Mouse (Mus musculus): Measurements from ENCODE around the gene Cnot2. TPM values are rescaled to one million over a fixed set of nuclear protein-coding genes. Genes with fewer than 3 reads are reported as not detected.

Cnot2 gene
- total RNA-seq, 2 experiments from 2014 or later, result 68.3 to 76.9 TPM

- intact Hi-C loops (cut with DNase I), result no loop called here
- peak overlapping the region; percentile 71 for H3K4me3 ChIP-seq
- no peak for TF ChIP-seq CTCF (IDR thresholded peaks at IDR 0.05)
- peak overlapping the region; percentile 89 for H3K27ac ChIP-seq
- peak; percentile 46 to 52 for DNase-seq (ENCODE audit: extremely low spot score in 1 of 2, low spot score in 2 of 2)
Measured at GRCm38 (mm10) chr10:116473071-116473758, 108.1 kb downstream of the Cnot2 start.

- intact Hi-C loops (cut with DNase I), result no loop called here
- no peak for TF ChIP-seq CTCF (IDR thresholded peaks at IDR 0.05)
- Histone ChIP-seq H3K27ac (peak overlapping the region; percentile 89), H3K4me3 (peak overlapping the region; percentile 71)
- DNase-seq (ENCODE audit: extremely low spot score in 1 of 2, low spot score in 2 of 2), result no peak
Measured at GRCm38 (mm10) chr10:116472579-116472978, 108.7 kb downstream of the Cnot2 start.

- no peak for DNase-seq (ENCODE audit: extremely low spot score in 1 of 2, low spot score in 2 of 2)
- intact Hi-C loops (cut with DNase I), result loop anchor here (2.0 kb wide), 1 partner anchor 64 kb away; no protein-coding TSS in a partner anchor
- H3K4me3 ChIP-seq, result peak overlapping the region; percentile 33
- no peak for TF ChIP-seq CTCF (IDR thresholded peaks at IDR 0.05)
- peak overlapping the region; percentile 55; the same call in 1 of the 2 replicates for H3K27ac ChIP-seq
Measured at GRCm38 (mm10) chr10:116470306-116470925, 110.9 kb downstream of the Cnot2 start.

- no peak overlapping the region for H3K4me3 ChIP-seq
- DNase-seq (ENCODE audit: extremely low spot score in 1 of 2, low spot score in 2 of 2), result no peak
- H3K27ac ChIP-seq, result no peak overlapping the region
- intact Hi-C loops (cut with DNase I), result no loop called here
- TF ChIP-seq CTCF (IDR thresholded peaks at IDR 0.05), result no peak
Measured at GRCm38 (mm10) chr10:116468094-116468493, 113.2 kb downstream of the Cnot2 start.

- Histone ChIP-seq H3K27ac (no peak overlapping the region), H3K4me3 (no peak overlapping the region)
- TF ChIP-seq CTCF (IDR thresholded peaks at IDR 0.05), result no peak
- peak in 1 of 2 experiments; percentile 6 for DNase-seq (ENCODE audit: extremely low spot score in 1 of 2, low spot score in 2 of 2)
- intact Hi-C loops (cut with DNase I), result no loop called here
Measured at GRCm38 (mm10) chr10:116463753-116464345, 117.5 kb downstream of the Cnot2 start.

- Histone ChIP-seq H3K4me3 (no peak overlapping the region), H3K27ac (no peak overlapping the region)
- no peak for DNase-seq (ENCODE audit: extremely low spot score in 1 of 2, low spot score in 2 of 2)
- TF ChIP-seq CTCF (IDR thresholded peaks at IDR 0.05), result no peak
- intact Hi-C loops (cut with DNase I), result no loop called here
Measured at GRCm38 (mm10) chr10:116461443-116461842, 119.9 kb downstream of the Cnot2 start.

GRCm38 (mm10) chr10:116458786-116459185 is 122.5 kb downstream of the Cnot2 start:
- Histone ChIP-seq H3K4me3 (no peak overlapping the region), H3K27ac (peak overlapping the region; percentile 34; the same call in 1 of the 2 replicates)
- intact Hi-C loops (cut with DNase I), result no loop called here
- TF ChIP-seq CTCF (IDR thresholded peaks at IDR 0.05), result no peak
- no peak for DNase-seq (ENCODE audit: extremely low spot score in 1 of 2, low spot score in 2 of 2)

GRCm38 (mm10) chr10:116452771-116453170 is 128.5 kb downstream of the Cnot2 start:
- intact Hi-C loops (cut with DNase I), result no loop called here
- no peak overlapping the region for H3K4me3 ChIP-seq
- no peak; the same call in 1 of the 2 replicates for TF ChIP-seq CTCF (IDR thresholded peaks at IDR 0.05)
- no peak for DNase-seq (ENCODE audit: extremely low spot score in 1 of 2, low spot score in 2 of 2)
- no peak overlapping the region for H3K27ac ChIP-seq

GRCm38 (mm10) chr10:116450621-116451020 is 130.7 kb downstream of the Cnot2 start:
- intact Hi-C loops (cut with DNase I), result no loop called here
- H3K4me3 ChIP-seq, result no peak overlapping the region
- DNase-seq (ENCODE audit: extremely low spot score in 1 of 2, low spot score in 2 of 2), result no peak
- no peak overlapping the region for H3K27ac ChIP-seq
- no peak for TF ChIP-seq CTCF (IDR thresholded peaks at IDR 0.05)

GRCm38 (mm10) chr10:116448166-116448565 is 133.1 kb downstream of the Cnot2 start:
- no peak for TF ChIP-seq CTCF (IDR thresholded peaks at IDR 0.05)
- DNase-seq (ENCODE audit: extremely low spot score in 1 of 2, low spot score in 2 of 2), result no peak
- H3K4me3 ChIP-seq, result no peak overlapping the region
- H3K27ac ChIP-seq, result no peak overlapping the region
- intact Hi-C loops (cut with DNase I), result no loop called here

- TF ChIP-seq CTCF (IDR thresholded peaks at IDR 0.05), result no peak
- H3K27ac ChIP-seq, result no peak overlapping the region
- DNase-seq (ENCODE audit: extremely low spot score in 1 of 2, low spot score in 2 of 2), result no peak
- intact Hi-C loops (cut with DNase I), result no loop called here
- H3K4me3 ChIP-seq, result no peak overlapping the region
Measured at GRCm38 (mm10) chr10:116447176-116447575, 134.1 kb downstream of the Cnot2 start.

- no peak for DNase-seq (ENCODE audit: extremely low spot score in 1 of 2, low spot score in 2 of 2)
Measured at GRCm38 (mm10) chr10:116446040-116446439, 135.3 kb downstream of the Cnot2 start.

More at GRCm38 (mm10) chr10:116446040-116446439, 135.3 kb downstream of the Cnot2 start:
- intact Hi-C loops (cut with DNase I), result no loop called here
- Histone ChIP-seq H3K4me3 (no peak overlapping the region), H3K27ac (no peak overlapping the region)
- no peak for TF ChIP-seq CTCF (IDR thresholded peaks at IDR 0.05)

All from left cerebral cortex, adult 2 months (tissue).